Mouse (Mus musculus) cerebellum, postnatal 25 days (tissue): ENCODE results near the gene Mcu.

Source experiments
- DNase-seq, 2 experiments: peaks; one replicate each; pipeline ENCODE4 v3.0.0; 2021; ENCODE audit warnings: mixed read lengths in 2 of 2

Mcu gene

DNA sequence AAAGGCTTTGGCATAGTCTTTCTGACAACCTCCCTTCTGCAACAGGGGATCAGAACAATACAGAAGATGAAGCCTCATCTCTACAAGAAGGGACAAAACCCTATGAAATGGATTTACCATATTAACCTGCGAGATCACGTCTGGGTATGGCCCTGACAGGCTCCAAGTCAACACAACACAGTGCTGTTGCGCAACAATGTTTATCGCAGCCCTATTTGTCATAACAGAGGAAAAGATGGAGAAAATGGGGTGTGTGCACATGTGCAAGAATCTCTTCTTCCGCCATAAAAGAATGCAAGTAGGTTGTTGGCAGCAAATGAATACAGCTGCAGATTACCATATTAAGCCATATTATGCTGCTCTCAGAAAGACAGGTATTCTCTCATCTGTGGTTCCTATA lies 88.7 kb downstream of the Mcu start:
- no peak for DNase-seq

DNA sequence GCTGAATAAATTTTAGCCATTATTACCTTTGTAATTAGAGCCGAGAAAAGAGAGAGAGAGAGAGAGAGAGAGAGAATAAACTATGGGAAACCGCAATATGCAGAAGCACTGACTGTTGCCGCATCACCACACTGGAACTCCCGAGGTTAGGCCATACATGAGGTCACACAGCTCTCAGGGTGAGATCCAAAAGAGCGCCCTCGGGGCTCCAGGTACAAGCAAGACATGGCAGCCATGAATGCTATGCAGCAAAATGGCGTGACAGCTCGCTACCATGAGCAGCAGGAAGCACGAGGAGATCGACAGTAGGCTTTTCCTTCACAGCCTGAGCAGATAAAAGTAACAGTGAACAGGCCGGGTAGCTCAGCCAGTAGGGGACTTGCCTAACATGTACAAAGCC lies 89.2 kb downstream of the Mcu start:
- no peak for DNase-seq

DNA sequence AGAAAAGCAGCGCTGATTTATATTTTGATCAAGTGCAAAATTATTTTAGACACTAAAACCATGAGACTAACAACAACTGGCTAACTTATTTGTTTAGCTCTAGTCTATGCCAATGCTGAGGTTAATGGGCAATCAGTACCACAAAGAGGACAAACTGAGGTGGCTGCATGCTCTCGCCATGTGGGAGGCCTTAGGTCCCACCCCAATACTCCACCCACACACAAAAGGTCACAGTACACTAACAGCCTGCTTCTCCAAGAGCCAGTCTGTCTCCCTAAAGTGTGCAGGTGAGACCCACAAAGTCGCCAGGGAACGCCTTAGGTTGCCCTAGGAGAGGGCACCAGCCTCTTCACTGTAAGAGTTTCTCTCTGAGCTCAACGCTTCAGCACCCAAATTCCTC lies 91.8 kb downstream of the Mcu start:
- no peak for DNase-seq

DNA sequence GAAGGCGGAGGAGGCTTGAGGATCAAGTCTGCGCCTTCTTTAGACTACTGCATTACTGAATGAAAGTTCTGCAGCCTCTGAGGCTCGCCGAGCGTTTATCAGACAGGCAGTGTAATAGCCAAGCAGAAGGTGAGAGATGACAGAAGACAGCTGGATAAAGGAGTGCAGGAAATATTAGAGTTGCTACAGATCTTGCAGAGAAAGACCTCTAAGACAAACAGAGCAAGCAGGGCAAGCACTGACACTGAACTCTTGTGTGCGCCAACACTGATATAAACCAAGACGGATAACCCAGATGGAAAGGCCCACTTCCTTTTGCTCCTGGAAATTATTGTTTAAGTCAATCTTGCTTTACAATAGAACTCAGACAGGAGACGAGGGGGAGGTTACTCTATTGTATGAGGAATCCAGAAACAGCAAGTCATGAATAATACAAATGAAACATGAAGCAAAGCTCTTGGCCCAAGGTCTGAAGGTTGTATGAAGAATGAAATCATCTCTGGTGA lies 92.6 kb downstream of the Mcu start:
- no peak for DNase-seq

DNA sequence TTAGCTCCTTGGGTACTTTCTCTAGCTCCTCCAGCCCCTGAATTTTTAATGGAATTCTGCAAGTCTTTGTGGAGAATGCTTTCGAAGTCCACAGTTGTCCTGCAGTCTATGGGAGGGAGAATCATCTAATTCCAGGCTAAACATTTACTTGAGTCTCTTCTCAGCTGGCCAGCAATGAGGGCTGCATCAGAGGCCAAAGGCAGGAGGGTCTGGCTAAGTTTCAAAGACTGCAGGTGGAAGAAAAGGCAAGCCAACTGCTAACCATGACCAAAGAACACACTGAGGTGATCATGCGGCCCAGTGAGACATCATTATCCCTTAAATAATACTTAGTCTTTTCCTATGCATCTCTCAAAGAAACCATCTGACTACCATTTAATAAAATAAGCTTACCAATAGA lies 95.8 kb downstream of the Mcu start:
- DNase-seq, result peak; percentile 58 to 66

DNA sequence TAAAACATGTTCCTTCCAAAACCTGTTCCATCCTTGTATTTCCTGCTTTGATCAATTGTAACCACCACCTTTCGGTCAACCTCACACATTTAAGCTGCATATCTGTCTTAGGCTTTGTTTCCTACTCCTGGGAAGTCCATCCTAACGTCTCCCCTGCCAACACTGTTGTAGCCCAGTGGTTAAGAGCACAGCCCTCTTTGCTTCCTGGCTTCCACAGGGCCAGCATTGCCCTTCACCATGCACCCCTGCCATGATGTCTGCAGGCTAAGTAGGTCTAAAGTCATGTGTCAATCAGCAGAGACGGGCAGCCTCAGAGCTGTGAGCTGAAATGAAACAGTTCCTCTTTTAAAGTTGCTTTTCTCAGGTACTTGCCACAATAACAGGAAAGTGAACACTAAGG lies 97.1 kb downstream of the Mcu start:
- DNase-seq, result no peak

DNA sequence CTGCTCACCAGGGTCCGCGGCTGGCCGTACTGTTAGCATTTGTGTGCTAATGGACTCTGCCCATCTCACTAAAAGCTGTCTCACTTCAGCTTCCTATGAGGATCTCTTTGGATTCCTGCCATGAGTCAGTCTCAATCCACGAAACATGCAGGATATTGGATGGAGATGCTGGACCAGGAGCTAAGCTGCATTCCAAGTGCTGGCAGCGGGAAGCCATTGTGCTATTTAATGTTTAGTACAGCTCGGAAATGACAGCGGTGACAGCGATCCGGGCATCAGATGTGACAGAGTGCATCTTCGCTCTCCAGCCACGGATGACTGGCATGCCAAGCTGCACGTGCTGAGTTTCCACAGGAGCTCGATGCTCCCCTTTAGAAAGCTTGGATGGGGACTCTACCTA lies 99.3 kb downstream of the Mcu start:
- peak; percentile 67 to 69 for DNase-seq

DNA sequence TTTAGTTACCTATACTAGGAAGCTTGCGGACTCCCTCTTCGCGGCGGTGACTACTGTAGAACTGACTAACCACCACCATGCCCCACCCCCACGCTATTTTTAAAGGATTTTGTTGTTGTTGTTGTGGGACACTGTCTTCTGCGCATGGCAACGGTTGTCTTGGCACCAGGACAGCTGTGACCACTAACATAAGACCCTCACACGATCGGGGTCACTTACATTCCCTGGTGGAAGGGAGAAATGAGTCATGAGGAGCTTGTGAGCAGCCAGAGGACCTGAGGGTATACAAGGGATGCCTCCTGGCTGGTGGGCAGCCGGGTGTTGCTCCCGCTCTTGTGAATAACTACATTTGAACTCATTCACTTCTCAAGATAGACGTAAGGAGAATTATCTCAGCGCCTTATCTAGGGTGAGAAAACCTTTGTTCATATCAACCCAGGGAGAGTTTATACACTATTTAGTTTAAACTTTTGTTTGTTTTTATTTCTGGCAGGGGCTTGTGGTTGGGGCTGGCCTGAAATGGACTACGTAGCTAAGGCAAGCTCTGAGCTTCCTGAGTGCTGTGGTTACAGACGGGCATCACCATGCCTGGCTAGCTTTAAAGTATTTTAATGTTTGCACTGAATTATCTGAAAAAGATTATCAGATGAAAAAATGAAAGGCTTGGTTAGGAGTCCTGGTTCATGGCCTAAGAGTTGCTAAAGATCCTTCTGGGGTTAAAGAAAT lies 101.6 kb downstream of the Mcu start:
- no peak for DNase-seq

DNA sequence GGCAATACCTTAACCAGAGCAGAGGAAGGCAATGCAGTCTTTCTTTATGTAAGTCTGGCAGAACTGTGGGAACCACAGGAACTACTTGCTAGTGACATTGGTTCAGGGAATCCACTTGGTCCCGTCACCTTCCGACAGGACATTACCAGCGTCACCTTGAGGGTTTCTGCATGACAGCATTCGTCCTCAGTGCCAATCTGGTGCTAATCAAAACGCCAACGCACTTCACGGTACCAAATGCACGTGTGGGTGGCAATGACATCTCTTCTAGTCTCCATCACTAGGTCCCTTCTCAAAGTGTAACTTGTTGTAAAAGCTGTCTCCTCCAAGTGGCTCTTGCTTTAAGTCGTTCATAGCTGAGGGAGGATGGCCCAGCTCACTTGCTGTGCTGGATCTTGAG lies 104.3 kb downstream of the Mcu start:
- no peak for DNase-seq

DNA sequence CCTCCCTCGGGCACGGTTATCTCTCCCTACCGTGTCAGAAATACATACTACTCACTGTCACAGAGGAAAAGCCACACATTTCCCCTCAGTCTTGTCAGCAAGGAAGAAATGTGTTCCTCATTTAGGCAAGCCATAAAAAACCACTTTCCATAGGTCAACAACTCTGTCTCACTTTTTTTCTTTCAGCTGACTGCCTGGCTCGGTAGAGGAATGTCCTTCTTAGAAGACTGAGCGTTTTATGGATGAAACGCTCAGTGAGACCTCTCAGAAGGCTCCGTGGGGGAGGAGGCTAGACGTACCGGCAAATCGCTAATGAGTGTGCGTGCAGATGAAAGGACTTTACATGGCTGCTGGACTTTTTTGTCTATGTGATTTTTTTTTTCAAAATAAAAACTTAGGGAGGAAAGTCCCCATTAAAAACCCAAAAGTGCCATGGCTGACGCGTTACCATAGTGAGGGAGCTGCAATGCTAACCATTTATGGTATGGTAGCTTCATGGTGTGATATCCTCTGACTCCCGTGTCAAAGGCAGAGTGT lies 105.0 kb downstream of the Mcu start:
- no peak for DNase-seq

DNA sequence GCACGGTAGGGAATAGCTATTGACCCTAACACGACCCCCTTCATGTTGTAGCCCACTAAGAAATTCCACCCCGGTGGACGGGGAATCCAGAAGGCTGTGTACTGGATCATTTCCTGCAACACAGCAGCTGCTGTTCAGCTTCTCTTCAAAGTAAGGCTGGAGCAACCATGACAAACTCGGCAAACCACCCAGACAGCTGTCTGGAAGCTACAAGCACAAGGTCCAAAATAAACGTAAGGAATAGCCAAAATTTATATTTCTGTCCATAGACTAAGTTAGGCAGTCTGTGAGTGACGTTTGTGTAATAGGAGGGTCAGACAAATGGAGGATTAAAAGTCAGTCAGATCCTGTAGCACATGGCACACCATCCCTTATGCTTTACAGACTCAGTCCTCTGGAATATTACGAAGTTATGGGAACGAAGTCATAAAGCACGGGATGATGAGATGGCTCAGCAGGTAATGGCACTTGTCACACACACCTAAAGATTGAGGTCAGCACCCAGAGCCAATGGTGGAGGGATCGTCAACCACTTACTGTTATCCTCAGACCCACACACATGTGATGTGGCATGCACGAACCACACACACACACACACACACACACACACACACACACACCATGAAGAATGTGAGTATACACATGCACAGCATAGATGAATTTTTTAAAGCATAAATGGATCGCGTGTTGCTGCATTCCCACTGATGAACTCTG lies 105.6 kb downstream of the Mcu start:
- no peak for DNase-seq

DNA sequence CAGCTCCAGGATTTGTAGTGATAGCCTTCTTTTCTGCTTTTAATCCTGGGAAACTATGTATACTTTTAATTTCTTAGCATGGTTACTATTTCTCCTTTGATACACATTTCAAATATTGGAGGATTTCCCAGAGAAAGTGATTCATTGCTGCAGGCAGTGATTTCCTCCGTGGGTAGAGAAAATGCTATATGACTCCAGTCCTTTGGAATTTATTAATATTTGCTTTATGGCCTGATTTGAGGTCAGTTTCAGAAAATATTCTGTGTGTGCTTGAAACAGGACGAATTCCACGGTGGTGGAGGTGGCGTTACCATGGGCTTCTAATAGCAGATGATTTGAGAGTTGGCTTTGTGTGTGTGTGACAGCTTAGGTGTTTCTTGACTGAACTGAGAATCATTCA lies 107.3 kb downstream of the Mcu start:
- DNase-seq, result no peak

DNA sequence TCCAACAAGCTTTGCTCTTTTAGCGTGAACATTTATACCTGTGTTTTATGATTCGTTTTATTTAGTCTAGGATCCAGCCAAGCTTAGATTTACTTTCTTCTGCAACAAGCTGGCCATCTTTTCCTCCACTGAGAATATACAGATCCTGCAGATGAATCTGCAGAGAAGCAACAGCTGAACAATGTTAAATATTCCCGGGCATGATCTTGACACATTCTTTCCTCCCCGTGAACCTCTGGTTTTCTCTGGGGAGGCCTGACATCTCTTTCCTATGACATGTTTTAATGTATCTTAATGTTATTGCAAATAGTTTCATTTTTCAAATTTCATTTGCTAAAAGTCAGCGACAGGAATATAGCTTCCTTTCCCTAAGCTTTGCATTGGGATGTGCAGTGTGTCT lies 109.8 kb downstream of the Mcu start:
- no peak for DNase-seq

DNA sequence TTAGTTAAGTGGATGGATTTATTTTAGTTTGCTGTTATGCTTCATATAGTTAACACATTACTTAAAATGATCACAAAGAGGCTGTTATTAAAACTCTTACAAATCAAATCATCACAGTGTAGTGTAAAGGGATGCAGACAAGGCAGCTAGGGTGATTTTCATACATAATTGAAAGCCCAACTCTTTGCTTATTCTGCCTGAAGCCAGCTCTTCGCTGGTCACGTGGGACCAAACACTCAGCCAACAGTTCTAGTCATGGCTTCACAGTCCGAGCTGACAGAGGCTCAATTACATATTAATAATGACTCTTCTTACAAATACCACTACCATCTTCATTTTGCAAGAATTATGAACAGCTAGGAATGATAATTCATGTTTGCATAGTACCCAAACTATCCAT lies 112.2 kb downstream of the Mcu start:
- DNase-seq, result peak in 1 of 2 experiments; percentile 42

DNA sequence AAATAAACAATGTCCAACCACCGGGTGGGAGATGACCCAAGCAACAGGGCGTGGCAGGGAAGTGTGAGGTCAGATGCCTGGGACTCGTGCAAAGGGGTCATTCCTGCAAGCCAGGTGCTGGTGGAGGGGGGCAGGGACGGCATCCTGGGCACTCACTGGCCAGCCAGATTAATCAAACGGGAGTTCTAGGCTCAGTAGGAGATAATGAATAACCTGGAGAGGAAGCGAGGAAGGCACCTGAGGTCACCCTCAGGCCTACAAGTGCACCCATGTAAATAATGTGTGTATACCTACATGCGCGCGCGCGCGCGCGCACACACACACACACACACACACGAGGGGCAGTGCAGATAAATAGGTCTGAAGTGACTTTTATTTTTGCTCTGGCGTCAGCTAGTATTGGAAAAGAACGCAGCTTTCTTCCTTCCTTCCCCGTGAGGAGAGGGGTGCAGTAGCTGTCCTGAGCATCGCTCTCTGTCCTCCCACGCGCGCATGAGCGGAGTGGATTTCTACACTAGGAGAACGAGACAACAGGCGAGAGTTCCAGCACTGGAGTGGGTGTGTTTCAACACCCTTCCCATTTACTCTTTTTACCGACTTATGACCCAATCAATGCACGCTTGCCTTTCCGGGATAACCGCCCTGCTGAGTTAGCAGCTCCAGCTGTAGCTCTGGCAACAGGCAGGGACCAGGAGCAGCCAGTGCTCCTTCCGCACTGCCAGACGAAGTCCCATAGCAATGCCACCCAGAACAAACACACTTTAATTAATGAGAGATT lies 112.9 kb downstream of the Mcu start:
- DNase-seq, result peak in 1 of 2 experiments; percentile 34

DNA sequence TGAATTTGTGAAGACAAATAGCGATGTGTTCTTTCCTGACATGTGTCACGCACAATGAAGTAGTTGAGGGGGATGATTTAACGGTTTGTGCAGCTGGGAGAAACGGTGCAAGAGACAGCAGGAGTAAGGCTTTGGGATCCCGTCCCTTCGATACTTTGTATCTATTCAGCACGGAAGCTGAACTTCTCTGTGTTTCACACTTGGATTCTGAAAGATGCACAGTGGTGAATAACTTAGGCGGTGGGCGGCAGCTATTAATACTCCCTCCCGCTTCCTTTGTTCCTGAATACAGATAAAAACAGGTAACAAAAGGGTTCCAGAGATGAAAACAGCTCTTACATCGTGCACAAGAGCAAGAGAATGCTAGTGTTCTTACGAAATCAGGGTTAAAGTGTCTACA lies 114.1 kb downstream of the Mcu start:
- no peak for DNase-seq

DNA sequence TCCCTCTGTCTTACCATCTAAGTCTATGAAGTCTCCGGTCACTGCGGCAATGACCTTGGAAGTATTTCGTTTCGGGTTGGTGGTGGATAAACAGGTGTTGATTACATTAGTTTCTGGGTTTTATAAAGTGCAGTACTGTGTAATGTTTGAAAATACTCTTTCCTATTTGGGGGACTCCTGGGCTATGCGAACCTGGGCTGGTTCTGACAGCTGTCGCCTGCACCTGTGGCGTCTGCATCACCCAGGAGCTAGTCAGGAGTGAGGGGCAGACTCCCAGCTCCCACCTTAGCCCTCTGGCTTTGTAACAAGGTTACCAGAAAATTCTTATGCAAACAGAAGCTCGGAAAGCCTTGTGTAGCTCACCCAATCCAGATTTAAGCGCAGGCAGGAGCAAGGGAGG lies 114.7 kb downstream of the Mcu start:
- no peak for DNase-seq

DNA sequence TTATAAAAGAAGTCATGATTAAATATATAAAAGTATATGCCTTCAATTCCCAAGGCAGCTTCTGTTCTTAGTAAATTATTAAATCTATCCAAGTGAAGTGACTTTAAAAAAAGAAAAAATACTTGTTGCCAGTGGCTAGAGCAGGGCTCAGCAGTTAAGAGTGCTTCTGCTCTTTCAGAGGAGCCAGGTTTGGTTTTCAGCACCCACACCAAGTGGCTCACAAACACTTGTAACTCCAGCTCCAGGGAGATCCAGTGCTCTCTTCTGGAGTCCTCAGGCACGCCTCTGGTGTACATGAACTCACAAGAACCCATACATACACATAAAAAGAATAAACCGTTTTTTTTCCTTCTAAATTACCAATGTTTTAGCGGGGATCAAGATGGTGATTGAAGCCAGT lies 116.3 kb downstream of the Mcu start:
- no peak for DNase-seq

DNA sequence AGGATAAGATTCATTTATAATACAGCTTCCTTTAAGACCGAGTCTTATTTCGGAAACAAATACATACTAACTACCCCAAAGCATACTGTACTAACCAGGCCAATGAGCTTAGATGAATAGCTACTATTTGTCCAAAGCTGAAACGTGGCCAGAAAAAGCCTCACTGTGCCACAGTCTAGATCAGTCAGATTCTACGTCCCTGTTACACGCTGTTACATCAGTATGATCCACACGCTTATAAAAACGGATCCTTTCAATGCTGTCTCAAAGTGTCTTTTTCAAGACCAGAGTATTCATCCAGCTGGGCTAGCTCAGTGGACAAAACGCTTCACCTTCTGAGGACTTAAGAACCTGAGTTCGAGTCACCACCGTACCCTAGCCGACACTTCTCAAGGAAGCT lies 119.5 kb downstream of the Mcu start:
- no peak for DNase-seq

DNA sequence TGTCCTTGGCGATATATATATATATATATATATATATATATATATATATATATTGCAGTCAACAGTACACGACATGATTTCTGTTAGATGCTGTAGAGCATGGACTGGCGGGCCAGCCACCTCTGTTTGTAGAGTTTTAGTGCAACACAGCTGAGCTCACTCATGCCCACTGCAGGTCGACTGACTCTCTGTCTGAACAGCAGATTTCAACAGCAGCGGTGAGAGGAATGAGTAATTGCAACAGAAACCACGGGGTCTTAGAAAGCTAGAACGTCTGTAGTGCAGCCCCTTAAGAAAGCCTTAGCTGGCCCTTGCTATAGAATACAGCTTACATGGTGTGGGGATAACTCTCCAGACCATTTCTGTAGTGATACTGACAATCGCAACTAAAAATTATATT lies 121.6 kb downstream of the Mcu start:
- no peak for DNase-seq

DNA sequence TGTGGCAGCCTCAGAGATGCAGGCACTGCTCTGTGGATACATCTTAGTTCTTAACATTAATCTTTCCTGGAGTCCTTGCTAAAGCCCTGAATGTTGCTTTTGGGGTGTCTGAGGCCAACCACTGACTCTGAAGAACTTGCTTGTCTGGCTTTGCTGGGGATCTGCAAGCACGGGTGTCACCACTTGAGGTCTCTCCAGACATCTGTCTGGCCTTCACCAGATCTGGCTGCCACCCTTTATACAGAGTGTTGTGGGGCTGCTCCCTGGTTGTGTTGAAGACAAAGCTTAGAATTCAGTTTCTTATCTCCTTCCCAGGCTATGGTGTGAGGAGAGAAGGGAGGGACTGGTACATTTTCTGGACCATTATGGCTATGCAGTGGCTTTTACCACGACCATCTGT lies 122.4 kb downstream of the Mcu start:
- peak; percentile 35 to 51 for DNase-seq

DNA sequence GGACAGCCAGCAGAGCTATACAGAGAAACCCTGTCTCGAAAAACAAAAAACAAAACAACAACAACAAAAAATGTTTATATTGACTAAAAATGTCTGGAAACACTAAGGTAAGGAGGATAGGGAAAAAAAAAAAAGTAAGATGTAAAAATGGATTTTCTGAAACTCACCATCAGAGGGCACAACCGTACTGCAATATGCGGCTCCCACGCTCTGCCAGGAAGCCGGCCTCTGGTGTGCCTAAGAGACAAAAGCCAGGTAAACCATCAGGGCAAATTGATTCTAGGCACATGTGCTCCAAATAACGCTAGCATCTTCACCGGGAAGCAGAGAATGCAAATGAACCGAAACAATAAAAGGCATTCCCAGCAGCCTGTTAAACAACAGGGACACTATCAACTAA lies 125.6 kb downstream of the Mcu start:
- peak; percentile 62 to 78 for DNase-seq

DNA sequence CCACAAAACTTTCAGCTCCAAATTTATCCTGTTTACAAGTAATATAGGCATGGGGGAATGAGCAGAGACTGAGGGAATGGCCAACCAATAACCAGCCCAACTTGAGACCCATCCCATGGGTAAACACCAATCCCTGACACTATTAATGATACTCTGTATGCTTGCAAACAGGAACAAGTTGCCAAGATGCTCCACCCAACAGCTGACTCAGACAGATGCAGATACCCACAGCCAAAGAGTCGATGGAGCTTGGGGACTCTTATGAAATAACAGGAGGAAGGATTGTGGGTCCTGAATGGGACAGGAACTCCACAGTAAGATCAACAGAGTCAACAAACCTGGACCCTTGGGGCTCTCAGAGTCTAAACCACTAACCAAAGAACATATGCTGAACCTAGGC lies 127.1 kb downstream of the Mcu start:
- no peak for DNase-seq

DNA sequence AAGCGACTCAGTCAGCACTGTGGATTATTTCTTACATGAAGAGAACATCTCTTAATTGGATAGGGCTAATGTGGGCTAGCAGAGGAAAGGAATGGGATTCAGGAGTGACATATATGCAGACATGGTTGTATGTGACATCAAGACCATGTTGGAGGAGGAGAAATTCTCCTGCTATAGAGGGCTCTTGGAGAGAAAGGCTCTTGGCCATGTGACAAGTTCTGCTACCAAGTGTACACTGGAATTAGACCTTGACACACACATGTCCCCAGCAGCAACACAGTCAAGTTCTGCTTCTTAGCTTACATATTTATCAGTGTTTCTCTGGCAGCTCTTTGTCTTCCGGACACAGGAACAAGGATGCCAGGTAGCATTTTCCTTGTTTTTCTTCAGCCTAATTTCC lies 129.1 kb downstream of the Mcu start:
- DNase-seq, result no peak
